Mouse (Mus musculus) MEL (cell line): ENCODE data around the gene Tpp1. TPM values are rescaled to one million over a fixed set of nuclear protein-coding genes. Genes with fewer than 3 reads are reported as not detected.
A peak's percentile ranks its signal among the peaks of the same experiment; 100 is the strongest.

ENCODE experiments used
- DNase-seq: peaks from one replicate; pipeline ENCODE4 v3.0.0; 2011; ENCODE audit warnings: low read depth, low spot score
- H3K27ac ChIP-seq: 2 replicates; pipeline ENCODE4 v1.5.1; 2012; ENCODE audit warnings: low read depth, mild to moderate bottlenecking, control low read depth, low read length, moderate library complexity; ENCODE audit not compliant: control insufficient read depth
- H3K27me3 ChIP-seq, 2 experiments: fragments of 150-350 bp in 1 of 2; sonication (generic) in 1 of 2; 2 replicates each; pipeline ENCODE4 v1.6.1; 2012; ENCODE audit warnings: low read length in 2 of 2, mild to moderate bottlenecking in 2 of 2, improper control_type of control experiment in 1 of 2, moderate library complexity in 1 of 2; ENCODE audit not compliant: insufficient read depth in 2 of 2, control insufficient read depth in 1 of 2
- H3K36me3 ChIP-seq, 2 experiments: 2 replicates each; pipeline ENCODE4 v1.6.1; 2012 to 2014; ENCODE audit warnings: low read length in 2 of 2, improper control_type of control experiment in 1 of 2, inconsistent platforms in 1 of 2, mild to moderate bottlenecking in 1 of 2; ENCODE audit not compliant: insufficient read depth in 2 of 2, control insufficient read depth in 1 of 2
- H3K4me1 ChIP-seq, 2 experiments: fragments of 150-350 bp in 1 of 2; sonication (generic) in 1 of 2; 2 replicates each; pipeline ENCODE4 v1.6.1; 2012; ENCODE audit warnings: low read length in 2 of 2, improper control_type of control experiment in 1 of 2, mild to moderate bottlenecking in 1 of 2; ENCODE audit not compliant: insufficient read depth in 2 of 2, control insufficient read depth in 1 of 2
- H3K4me3 ChIP-seq, 2 experiments: fragments of 150-350 bp in 1 of 2; sonication (generic) in 1 of 2; 2 replicates each; pipeline ENCODE4 v1.5.1; 2012; ENCODE audit warnings: low read depth in 2 of 2, low read length in 2 of 2, mild to moderate bottlenecking in 2 of 2, moderate library complexity in 2 of 2, control low read depth in 1 of 2, improper control_type of control experiment in 1 of 2; ENCODE audit not compliant: control insufficient read depth in 1 of 2, insufficient read depth in 1 of 2
- H3K79me2 ChIP-seq: 2 replicates; pipeline ENCODE4 v1.6.1; 2012; ENCODE audit warnings: mild to moderate bottlenecking, low read length, moderate library complexity; ENCODE audit not compliant: control insufficient read depth, poor library complexity, insufficient read depth
- H3K9ac ChIP-seq: 2 replicates; pipeline ENCODE4 v1.6.1; 2012; ENCODE audit warnings: low read depth, mild to moderate bottlenecking, control low read depth, low read length, moderate library complexity; ENCODE audit not compliant: control insufficient read depth, poor library complexity, severe bottlenecking
- H3K9me3 ChIP-seq: fragments of 150-350 bp; sonication (generic); replicated peaks from 2 replicates; pipeline ENCODE4 v1.6.1; 2012; ENCODE audit warnings: mild to moderate bottlenecking, low read length, improper control_type of control experiment, moderate library complexity; ENCODE audit not compliant: insufficient read depth
- BHLHE40 ChIP-seq: IDR thresholded peaks from 2 replicates; pipeline ENCODE4 v1.6.1; 2012; ENCODE audit warnings: low read depth, mild to moderate bottlenecking, inconsistent platforms, low read length, improper control_type of control experiment, borderline replicate concordance
- CHD2 ChIP-seq: IDR thresholded peaks from 2 replicates; pipeline ENCODE4 v1.6.1; 2011; ENCODE audit warnings: low read length, improper control_type of control experiment
- ETS1 ChIP-seq: IDR thresholded peaks from 2 replicates; pipeline ENCODE4 v1.6.1; 2012; ENCODE audit warnings: low read depth, mild to moderate bottlenecking, inconsistent platforms, low read length, improper control_type of control experiment, moderate library complexity
- GATA1 ChIP-seq: IDR thresholded peaks from 2 replicates; pipeline ENCODE4 v1.6.1; 2011; ENCODE audit warnings: low read depth, low read length, improper control_type of control experiment
- HCFC1 ChIP-seq: IDR thresholded peaks from 2 replicates; pipeline ENCODE4 v1.6.1; 2012; ENCODE audit warnings: low read depth, mild to moderate bottlenecking, inconsistent platforms, low read length, improper control_type of control experiment, moderate library complexity
- MXI1 ChIP-seq: IDR thresholded peaks from 2 replicates; pipeline ENCODE4 v1.6.1; 2011; ENCODE audit warnings: mild to moderate bottlenecking, low read depth, low read length, improper control_type of control experiment
- NELFE ChIP-seq: IDR thresholded peaks from 2 replicates; pipeline ENCODE4 v1.6.1; 2011; ENCODE audit warnings: low read depth, low read length, improper control_type of control experiment
- POLR2A ChIP-seq, 2 experiments: IDR thresholded peaks; 2 replicates each; pipeline ENCODE4 v1.6.1; 2011 to 2012; ENCODE audit warnings: low read length in 2 of 2, mild to moderate bottlenecking in 2 of 2, control low read depth in 1 of 2, improper control_type of control experiment in 1 of 2, low read depth in 1 of 2, moderate library complexity in 1 of 2; ENCODE audit not compliant: control insufficient read depth in 1 of 2, insufficient read depth in 1 of 2, poor library complexity in 1 of 2
- RCOR1 ChIP-seq: IDR thresholded peaks from 2 replicates; pipeline ENCODE4 v1.6.1; 2012; ENCODE audit warnings: low read depth, mild to moderate bottlenecking, inconsistent platforms, low read length, improper control_type of control experiment
- ZKSCAN1 ChIP-seq: IDR thresholded peaks from 2 replicates; pipeline ENCODE4 v1.6.1; 2012; ENCODE audit warnings: low read depth, mild to moderate bottlenecking, inconsistent platforms, low read length, improper control_type of control experiment, moderate library complexity
- ZMIZ1 ChIP-seq: IDR thresholded peaks from 2 replicates; pipeline ENCODE4 v1.6.1; 2012; ENCODE audit warnings: low read depth, mild to moderate bottlenecking, inconsistent platforms, low read length, improper control_type of control experiment, moderate library complexity
- polyA plus RNA-seq, 2 experiments: library from polyadenylated mRNA; stranded (reverse) in 1 of 2; unstranded in 1 of 2; fragments of >175 nt in 1 of 2; fragments of >200 nt in 1 of 2; gene quantifications; 2 replicates each; pipeline versions ENCODE4 v1.2.1 to v1.2.4; 2012; ENCODE audit warnings: low replicate concordance in 2 of 2, low read depth in 1 of 2; ENCODE audit not compliant: insufficient read length in 2 of 2, insufficient read depth in 1 of 2, missing spikeins in 1 of 2
- total RNA-seq: library from RNA; depleted of rRNA; stranded (reverse); fragments of 300-350 nt; gene quantifications from 2 replicates; pipeline ENCODE4 v1.2.3, GENCODE M21; 2012

Tpp1 gene
- total and polyA plus RNA-seq, 3 experiments: 17.5 to 45.4 TPM; not detected in 1

- Histone ChIP-seq H3K4me1 (peaks cover 14 to 19% of the 10 kb centered on the region in 2 experiments), H3K27ac (no peak overlapping the region), H3K4me3 (no peak overlapping the region), H3K27me3 (no peaks in the 10 kb centered on the region), H3K79me2 (peaks cover 30% of the 10 kb centered on the region), H3K9ac (no peak overlapping the region), H3K36me3 (peaks cover 4 to 24% of the 10 kb centered on the region in 2 experiments; a peak in 3 of 4 replicates), H3K9me3 (no peaks in the 10 kb centered on the region)
- no peak for TF ChIP-seq NELFE
- no peak for TF ChIP-seq GATA1
- TF ChIP-seq ETS1: no peak
- DNase-seq: no peak
These were observed 11.2 kb downstream of the Tpp1 start for GRCm38 (mm10) chr7:105740851-105741250.

- Histone ChIP-seq H3K4me1 (peaks cover 14 to 23% of the 10 kb centered on the region in 2 experiments), H3K9ac (no peak overlapping the region)
These were observed 11.8 kb downstream of the Tpp1 start for GRCm38 (mm10) chr7:105740089-105740795.

GRCm38 (mm10) chr7:105738948-105739347, 13.1 kb downstream of the Tpp1 start:
- peaks cover 4 to 23% of the 10 kb centered on the region in 2 experiments; a peak in 3 of 4 replicates for H3K36me3 ChIP-seq
- peak overlapping the region; percentile 17; the same call in 1 of the 2 replicates for H3K27ac ChIP-seq
- H3K79me2 ChIP-seq: peaks cover 44% of the 10 kb centered on the region
- H3K4me3 ChIP-seq: peak overlapping the region in 1 of 2 experiments; percentile 11; a peak in 1 of 4 replicates
- no peaks in the 10 kb centered on the region for H3K27me3 ChIP-seq
- TF ChIP-seq ZMIZ1 (no peak), HCFC1 (0 out of 2 replicates have a peak, but pooled peaks have one; percentile 4)
- H3K9me3 ChIP-seq: no peaks in the 10 kb centered on the region
- DNase-seq: peak; percentile 39
- H3K4me1 ChIP-seq: peaks cover 14 to 28% of the 10 kb centered on the region in 2 experiments
- peak overlapping the region; percentile 35 for H3K9ac ChIP-seq

More at GRCm38 (mm10) chr7:105740089-105740795, 11.8 kb downstream of the Tpp1 start:
- no peaks in the 10 kb centered on the region for H3K27me3 ChIP-seq
- peaks cover 4 to 22% of the 10 kb centered on the region in 2 experiments; a peak in 3 of 4 replicates for H3K36me3 ChIP-seq
- no peak overlapping the region for H3K4me3 ChIP-seq
- H3K9me3 ChIP-seq: no peaks in the 10 kb centered on the region
- TF ChIP-seq ZKSCAN1 (no peak), POLR2A (IDR thresholded peaks at IDR 0.05; ENCODE audit: control insufficient read depth in 1 of 2, insufficient read depth in 1 of 2, low read depth in 1 of 2, low read length in 2 of 2, poor library complexity in 1 of 2) (peak in 1 of 2 experiments; percentile 41; a peak in 1 of 4 replicates), BHLHE40 (no peak), CHD2 (no peak), RCOR1 (no peak), MXI1 (no peak), ZMIZ1 (peak; percentile 59; the same call in 1 of the 2 replicates)
- TF ChIP-seq, all 39 proteins: peak for 2
- H3K27ac ChIP-seq: no peak overlapping the region
- no peak for DNase-seq
- peaks cover 35% of the 10 kb centered on the region for H3K79me2 ChIP-seq
